Mouse (Mus musculus) midbrain, embryonic 13.5 days (tissue): Measurements from ENCODE around the gene Lrrc75b. TPM values are rescaled to one million over a fixed set of nuclear protein-coding genes. Genes with fewer than 3 reads are reported as not detected.
A peak's percentile ranks its signal among the peaks of the same experiment; 100 is the strongest.

Source experiments
- ATAC-seq: fragments of 200-750 bp; cut with Nextera tagmentation; 2 replicates; pipeline ENCODE4 v1.8.0; 2017; ENCODE audit warnings: mild to moderate bottlenecking, moderate TSS enrichment, moderate library complexity
- H3K27ac ChIP-seq: fragments of 300-500 bp; sonication (generic); 2 replicates; pipeline ENCODE4 v1.5.1; 2015; ENCODE audit warnings: inconsistent platforms, mild to moderate bottlenecking, moderate library complexity
- H3K27me3 ChIP-seq: fragments of 300-500 bp; sonication (generic); 2 replicates; pipeline ENCODE4 v1.6.1; 2015; ENCODE audit warnings: mild to moderate bottlenecking, inconsistent platforms
- H3K36me3 ChIP-seq: fragments of 300-500 bp; sonication (generic); 2 replicates; pipeline ENCODE4 v1.6.1; 2015; ENCODE audit warnings: mild to moderate bottlenecking, inconsistent platforms
- H3K4me1 ChIP-seq: fragments of 300-500 bp; sonication (generic); replicated peaks from 2 replicates; pipeline ENCODE4 v1.6.1; 2015; ENCODE audit warnings: inconsistent platforms
- H3K4me2 ChIP-seq: fragments of 300-500 bp; sonication (generic); replicated peaks from 2 replicates; pipeline ENCODE4 v1.6.1; 2015; ENCODE audit warnings: moderate library complexity, mild to moderate bottlenecking, inconsistent platforms
- H3K4me3 ChIP-seq: fragments of 300-500 bp; sonication (generic); replicated peaks from 2 replicates; pipeline ENCODE4 v1.5.1; 2015; ENCODE audit warnings: mild to moderate bottlenecking, inconsistent platforms
- H3K9ac ChIP-seq: fragments of 300-500 bp; sonication (generic); replicated peaks from 2 replicates; pipeline ENCODE4 v1.6.1; 2015; ENCODE audit warnings: mild to moderate bottlenecking, inconsistent platforms
- H3K9me3 ChIP-seq: fragments of 300-500 bp; sonication (generic); 2 replicates; pipeline ENCODE4 v1.6.1; 2016; ENCODE audit warnings: mild to moderate bottlenecking, inconsistent platforms
- WGBS: fragments of 180-500 bp; shearing (Covaris S2); methylation state at CpG from one replicate; pipeline ENCODE4 v1.1.7; 2015; 5-methylcytosine and 5-hydroxymethylcytosine counted together
- polyA plus RNA-seq: library from polyadenylated mRNA; unstranded; fragments of >200 nt; fragmentation: Nextera tagmentation; extraction: Ambion mirVana; gene quantifications from 2 replicates; pipeline ENCODE4 v1.2.1, GENCODE M21; 2015

Lrrc75b gene
- polyA plus RNA-seq, 1 experiment from 2014 or later: 21.8 TPM

- H3K4me3 ChIP-seq: no peak overlapping the region
- H3K9me3 ChIP-seq: no peaks in the 10 kb centered on the region
- WGBS: 98% methylated on average over 4 of the region's 4 CpGs
- H3K36me3 ChIP-seq: peaks cover 59% of the 10 kb centered on the region
- no peak overlapping the region for H3K9ac ChIP-seq
- H3K27me3 ChIP-seq: no peaks in the 10 kb centered on the region
- ATAC-seq: no peak
- no peak overlapping the region for H3K27ac ChIP-seq
- no peak overlapping the region for H3K4me2 ChIP-seq
- H3K4me1 ChIP-seq: peaks cover 16% of the 10 kb centered on the region
Observed at GRCm38 (mm10) chr10:75521643-75522042, 38.5 kb downstream of the Lrrc75b start.

GRCm38 (mm10) chr10:75520581-75520980, 39.5 kb downstream of the Lrrc75b start:
- Histone ChIP-seq H3K36me3 (peaks cover 52% of the 10 kb centered on the region), H3K4me2 (no peak overlapping the region), H3K27ac (no peak overlapping the region), H3K4me1 (peaks cover 26% of the 10 kb centered on the region), H3K9ac (no peak overlapping the region), H3K4me3 (no peak overlapping the region), H3K9me3 (no peaks in the 10 kb centered on the region), H3K27me3 (no peaks in the 10 kb centered on the region)
- WGBS: 91% methylated on average over 5 of the region's 5 CpGs
- ATAC-seq: no peak

- H3K4me1 ChIP-seq: peaks cover 39% of the 10 kb centered on the region
- H3K27me3 ChIP-seq: no peaks in the 10 kb centered on the region
- H3K9ac ChIP-seq: peak within 1 kb of the TSS; percentile 95
- peak within 1 kb of the TSS; percentile 74 for H3K4me3 ChIP-seq
- WGBS: under 1% methylated on average over 20 of the region's 20 CpGs
- peak within 1 kb of the TSS; percentile 97 for H3K27ac ChIP-seq
- H3K4me2 ChIP-seq: peak within 1 kb of the TSS; percentile 91
- peaks cover 26% of the 10 kb centered on the region for H3K36me3 ChIP-seq
- H3K9me3 ChIP-seq: no peaks in the 10 kb centered on the region
- ATAC-seq: peak; percentile 94
Observed at GRCm38 (mm10) chr10:75517758-75518143, 42.4 kb downstream of the Lrrc75b start, which contains the start of gene Gucd1. Gucd1 (minus strand) TSS chr10:75517972.

- no peaks in the 10 kb centered on the region for H3K27me3 ChIP-seq
- ATAC-seq: peak; percentile 94
Observed at GRCm38 (mm10) chr10:75517073-75517757, 42.9 kb downstream of the Lrrc75b start, which contains the start of gene Snrpd3. Snrpd3 (plus strand) TSS chr10:75517551.

DNA sequence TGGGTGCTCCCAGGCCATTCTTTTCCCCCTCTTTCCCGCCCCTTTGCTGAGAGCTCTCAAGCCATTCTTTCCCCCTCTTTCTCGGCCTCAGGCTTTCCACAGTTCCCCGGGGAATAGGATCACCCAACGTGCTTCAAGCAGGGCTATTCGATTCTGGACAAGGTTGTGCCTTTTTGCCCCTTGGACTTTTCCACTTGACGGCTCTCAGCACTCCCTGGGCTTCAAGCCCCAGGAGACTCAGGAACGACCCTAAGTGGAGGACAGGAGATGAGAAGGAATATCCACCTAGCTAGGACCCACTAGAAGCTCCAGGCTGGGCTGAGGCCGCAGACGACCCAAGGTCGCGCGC, 43.4 kb downstream of the Lrrc75b start:
- ATAC-seq: no peak
- Histone ChIP-seq H3K9ac (peak overlapping the region; percentile 95), H3K36me3 (peaks cover 24% of the 10 kb centered on the region), H3K4me3 (peak overlapping the region; percentile 74), H3K4me1 (peaks cover 39% of the 10 kb centered on the region), H3K4me2 (peak overlapping the region; percentile 91), H3K27ac (peak overlapping the region; percentile 97), H3K9me3 (no peaks in the 10 kb centered on the region), H3K27me3 (no peaks in the 10 kb centered on the region)
- 0% methylated on average over 12 of the region's 12 CpGs for WGBS

More at GRCm38 (mm10) chr10:75517073-75517757, 42.9 kb downstream of the Lrrc75b start, which contains the start of gene Snrpd3:
- H3K27ac ChIP-seq: peak within 1 kb of the TSS; percentile 97
- peak within 1 kb of the TSS; percentile 74 for H3K4me3 ChIP-seq
- peak within 1 kb of the TSS; percentile 95 for H3K9ac ChIP-seq
- no peaks in the 10 kb centered on the region for H3K9me3 ChIP-seq
- H3K4me2 ChIP-seq: peak within 1 kb of the TSS; percentile 91
- WGBS: 2% methylated on average over 40 of the region's 52 CpGs
- peaks cover 39% of the 10 kb centered on the region for H3K4me1 ChIP-seq
- peaks cover 23% of the 10 kb centered on the region for H3K36me3 ChIP-seq

GRCm38 (mm10) chr10:75516038-75516723, 43.9 kb downstream of the Lrrc75b start:
- peak overlapping the region; percentile 74 for H3K4me3 ChIP-seq
- no peak for ATAC-seq
- no peaks in the 10 kb centered on the region for H3K27me3 ChIP-seq
- H3K4me1 ChIP-seq: peaks cover 39% of the 10 kb centered on the region
- peak overlapping the region; percentile 97 for H3K27ac ChIP-seq
- 28% methylated on average over 8 of the region's 8 CpGs for WGBS
- H3K36me3 ChIP-seq: peaks cover 24% of the 10 kb centered on the region
- peak overlapping the region; percentile 91 for H3K4me2 ChIP-seq
- H3K9ac ChIP-seq: peak overlapping the region; percentile 95
- no peaks in the 10 kb centered on the region for H3K9me3 ChIP-seq

- H3K4me2 ChIP-seq: peak overlapping the region; percentile 91
- 89% methylated on average over 4 of the region's 4 CpGs for WGBS
- H3K9me3 ChIP-seq: no peaks in the 10 kb centered on the region
- H3K4me3 ChIP-seq: peak overlapping the region; percentile 74
- no peak overlapping the region for H3K27ac ChIP-seq
- peaks cover 39% of the 10 kb centered on the region for H3K4me1 ChIP-seq
- ATAC-seq: no peak
- peaks cover 24% of the 10 kb centered on the region for H3K36me3 ChIP-seq
- peak overlapping the region; percentile 95 for H3K9ac ChIP-seq
- no peaks in the 10 kb centered on the region for H3K27me3 ChIP-seq
Observed at GRCm38 (mm10) chr10:75515216-75516037, 44.7 kb downstream of the Lrrc75b start.

DNA sequence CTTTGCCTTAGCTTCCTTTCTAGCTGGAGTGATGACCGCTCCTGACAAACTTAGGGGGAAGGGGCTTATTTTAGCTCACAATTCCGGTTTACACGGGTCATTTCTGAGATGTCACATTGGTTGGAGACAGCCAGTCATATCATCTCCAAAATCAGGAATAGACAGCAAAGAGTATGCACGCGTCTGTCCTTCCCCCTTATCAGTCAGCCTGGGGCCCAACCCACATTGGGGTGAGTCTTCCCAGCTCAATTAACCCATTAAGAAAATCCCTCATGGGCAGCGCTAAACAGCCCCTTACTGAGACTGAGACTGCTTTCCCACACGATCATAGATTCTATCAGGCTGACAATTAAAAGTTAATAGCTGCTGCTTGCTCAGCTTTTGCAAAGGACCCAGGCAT, 45.8 kb downstream of the Lrrc75b start:
- Histone ChIP-seq H3K4me1 (peaks cover 36% of the 10 kb centered on the region), H3K27me3 (no peaks in the 10 kb centered on the region), H3K27ac (no peak overlapping the region), H3K9me3 (no peaks in the 10 kb centered on the region), H3K4me2 (no peak overlapping the region), H3K9ac (no peak overlapping the region), H3K36me3 (peaks cover 30% of the 10 kb centered on the region), H3K4me3 (no peak overlapping the region)
- WGBS: 87% methylated on average over 7 of the region's 7 CpGs
- no peak for ATAC-seq

- Histone ChIP-seq H3K4me2 (no peak overlapping the region), H3K36me3 (peaks cover 38% of the 10 kb centered on the region), H3K9me3 (no peaks in the 10 kb centered on the region), H3K27ac (no peak overlapping the region), H3K4me3 (no peak overlapping the region), H3K27me3 (no peaks in the 10 kb centered on the region), H3K4me1 (peaks cover 27% of the 10 kb centered on the region), H3K9ac (no peak overlapping the region)
- 95% methylated on average over 8 of the region's 8 CpGs for WGBS
- no peak for ATAC-seq
Observed at GRCm38 (mm10) chr10:75513306-75514067, 46.6 kb downstream of the Lrrc75b start.

GRCm38 (mm10) chr10:75512796-75513195, 47.3 kb downstream of the Lrrc75b start:
- 94% methylated on average over 7 of the region's 7 CpGs for WGBS
- Histone ChIP-seq H3K36me3 (peaks cover 45% of the 10 kb centered on the region), H3K9ac (no peak overlapping the region), H3K4me1 (peaks cover 24% of the 10 kb centered on the region), H3K9me3 (no peaks in the 10 kb centered on the region), H3K4me3 (no peak overlapping the region), H3K27me3 (no peaks in the 10 kb centered on the region), H3K4me2 (no peak overlapping the region), H3K27ac (no peak overlapping the region)
- no peak for ATAC-seq

GRCm38 (mm10) chr10:75511897-75512296, 48.2 kb downstream of the Lrrc75b start:
- H3K4me2 ChIP-seq: no peak overlapping the region
- no peaks in the 10 kb centered on the region for H3K27me3 ChIP-seq
- no peak for ATAC-seq
- H3K27ac ChIP-seq: no peak overlapping the region
- H3K9ac ChIP-seq: no peak overlapping the region
- H3K36me3 ChIP-seq: peaks cover 54% of the 10 kb centered on the region
- WGBS: 94% methylated on average over 7 of the region's 7 CpGs
- no peak overlapping the region for H3K4me3 ChIP-seq
- no peaks in the 10 kb centered on the region for H3K9me3 ChIP-seq
- peaks cover 24% of the 10 kb centered on the region for H3K4me1 ChIP-seq
